Mouse (Mus musculus): ENCODE data around the gene Hs6st1.
A peak's percentile ranks its signal among the peaks of the same experiment; 100 is the strongest.
"Not testable (repeated sequence)": the region's sequence is repeated elsewhere in the genome, so short reads cannot be mapped to it uniquely, and the experiment has no call there.

Hs6st1 gene

DNA sequence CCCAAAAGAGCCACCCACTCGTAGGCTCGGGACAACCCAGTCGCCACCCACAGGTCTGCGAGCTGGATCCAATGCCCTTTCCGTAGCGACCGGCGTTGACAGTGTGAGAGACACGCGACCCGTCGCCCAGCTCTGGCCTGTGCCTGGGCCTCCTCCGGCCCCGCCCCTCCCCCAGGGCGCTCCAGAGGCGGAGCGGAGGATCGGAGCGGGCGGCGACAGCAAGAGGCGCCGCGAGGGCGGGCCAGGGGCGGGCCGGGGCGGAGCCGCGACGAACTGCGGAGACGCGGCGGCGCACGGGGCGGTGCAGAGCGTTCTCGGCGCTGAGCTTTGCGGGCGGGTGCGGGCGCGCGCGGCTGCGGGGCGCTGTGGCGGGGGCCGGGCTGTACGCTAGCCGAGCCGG, at the start of gene Hs6st1:
TSS of gene Hs6st1 (plus strand) at position 325 of the 400 bp plus-strand sequence.
- peak; percentile 92 for DNase-seq (ENCODE audit: low read depth)

DNA sequence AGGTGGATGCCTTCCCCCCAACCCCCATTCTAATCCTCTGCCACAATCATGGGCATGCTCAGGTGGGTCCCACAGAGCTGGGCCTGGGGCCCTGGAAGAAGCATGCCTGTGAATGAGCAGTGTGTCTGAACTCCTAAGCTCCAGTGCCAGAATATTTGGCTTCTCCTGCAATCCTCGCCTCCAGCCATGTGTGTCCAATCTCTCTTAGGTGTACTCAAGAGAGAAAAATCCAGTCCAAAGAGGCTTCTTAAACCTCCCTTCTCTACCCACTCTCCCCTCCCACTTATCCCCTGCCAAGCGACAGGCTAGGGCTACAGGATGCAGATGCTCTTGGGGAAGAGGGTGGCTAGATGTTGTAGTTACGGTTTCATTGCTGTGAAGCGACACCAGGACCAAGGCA, 49.6 kb upstream of the Hs6st1 start:
- DNase-seq (ENCODE audit: low read depth): no peak

DNA sequence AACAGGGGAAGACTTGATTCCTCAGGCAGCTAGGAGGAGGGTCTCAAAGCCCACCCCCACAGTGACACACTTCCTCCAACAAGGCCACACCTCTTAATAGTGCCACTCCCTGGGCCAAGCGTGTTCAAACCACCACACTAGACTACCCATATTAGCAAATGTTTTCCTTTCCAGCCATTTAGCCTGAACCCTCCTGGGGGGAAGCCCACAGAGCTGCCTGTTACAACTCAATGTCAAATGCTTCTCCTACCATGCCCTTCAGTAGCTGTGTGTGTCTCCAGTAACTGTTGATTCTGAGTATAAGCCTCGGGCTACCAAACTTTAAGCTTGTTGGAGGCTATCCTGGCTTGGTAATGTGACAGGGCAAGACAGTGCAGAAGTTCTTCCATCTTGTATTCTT, 49.0 kb upstream of the Hs6st1 start:
- no peak for DNase-seq (ENCODE audit: low read depth)

DNA sequence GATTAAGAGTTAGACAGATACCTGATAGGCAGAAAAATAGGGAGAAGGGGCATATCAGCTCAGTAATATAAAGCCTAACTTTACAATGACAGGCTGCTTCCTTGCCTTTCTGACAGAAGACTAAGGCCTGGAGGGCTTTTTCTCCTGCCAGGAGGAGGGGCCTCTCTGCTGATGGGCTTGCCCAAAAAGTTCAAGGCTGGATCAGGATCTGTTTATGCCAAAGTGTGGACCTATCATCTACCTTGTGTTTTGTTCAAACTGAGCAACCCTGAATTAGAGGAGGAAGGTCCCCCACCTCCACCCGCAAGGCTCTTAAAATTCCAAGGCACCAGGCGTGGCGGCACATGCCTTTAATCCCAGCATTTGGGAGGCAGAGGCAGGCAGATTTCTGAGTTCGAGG, 47.9 kb upstream of the Hs6st1 start:
- no peak for DNase-seq (ENCODE audit: low read depth)

DNA sequence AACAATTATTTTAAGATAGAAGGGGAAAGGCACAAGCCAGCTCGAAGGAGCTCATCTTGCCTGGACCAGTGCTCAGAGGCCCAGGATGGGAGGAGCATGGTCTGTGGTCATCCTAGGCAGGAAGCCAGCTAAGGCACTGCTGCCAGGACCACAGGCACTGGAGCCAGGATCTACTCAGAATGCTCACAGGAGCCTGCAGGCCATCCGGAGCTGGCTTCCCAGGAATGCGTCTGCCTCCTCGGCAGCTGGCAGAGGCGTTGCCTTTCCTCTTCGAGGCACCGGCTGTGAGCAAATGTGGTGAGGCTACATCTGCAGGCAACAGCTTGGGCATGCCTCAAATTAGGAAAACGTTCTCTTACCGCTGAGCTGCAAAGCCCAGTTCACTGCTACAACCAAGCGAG, 37.8 kb upstream of the Hs6st1 start:
- DNase-seq (ENCODE audit: low read depth): no peak

DNA sequence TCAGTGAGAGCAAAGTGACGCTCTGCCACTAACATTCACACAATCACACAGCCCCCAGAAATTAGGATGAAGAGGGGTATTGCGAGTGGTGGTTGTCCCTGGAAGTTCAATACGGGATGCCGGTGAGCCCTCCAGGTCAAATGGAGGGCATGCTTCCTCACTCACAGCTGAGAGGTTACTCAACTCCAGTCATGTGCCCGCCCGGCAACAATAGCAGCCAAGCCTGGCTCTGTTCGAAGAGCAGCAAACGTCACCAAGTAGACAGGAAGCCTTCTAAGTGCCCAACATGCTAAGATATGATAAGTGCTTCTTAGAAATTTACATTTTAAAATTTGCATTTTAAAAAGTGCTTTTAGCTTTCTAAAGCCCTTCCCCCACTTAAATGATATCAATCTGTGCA, 29.4 kb upstream of the Hs6st1 start:
- no peak for DNase-seq (ENCODE audit: low read depth)

DNA sequence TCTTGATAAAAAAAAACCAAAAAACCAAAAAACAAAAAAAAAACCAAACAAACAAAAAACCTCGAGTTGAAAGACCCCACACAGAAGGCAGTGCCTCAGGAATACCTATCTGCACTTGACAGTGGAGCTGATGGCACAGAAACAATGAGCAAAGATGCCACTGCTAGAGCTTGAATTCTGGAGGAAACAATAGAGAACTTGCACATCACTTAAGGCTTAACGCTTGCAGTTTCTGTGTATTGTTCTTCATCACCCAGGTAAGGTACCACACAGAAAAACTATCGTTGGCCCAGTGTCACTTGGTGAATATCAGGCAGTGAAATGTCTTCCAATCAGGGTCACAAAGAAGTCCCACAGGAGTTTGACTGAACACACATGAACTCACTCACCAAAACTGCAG, 26.1 kb upstream of the Hs6st1 start:
- no peak for DNase-seq (ENCODE audit: low read depth)

DNA sequence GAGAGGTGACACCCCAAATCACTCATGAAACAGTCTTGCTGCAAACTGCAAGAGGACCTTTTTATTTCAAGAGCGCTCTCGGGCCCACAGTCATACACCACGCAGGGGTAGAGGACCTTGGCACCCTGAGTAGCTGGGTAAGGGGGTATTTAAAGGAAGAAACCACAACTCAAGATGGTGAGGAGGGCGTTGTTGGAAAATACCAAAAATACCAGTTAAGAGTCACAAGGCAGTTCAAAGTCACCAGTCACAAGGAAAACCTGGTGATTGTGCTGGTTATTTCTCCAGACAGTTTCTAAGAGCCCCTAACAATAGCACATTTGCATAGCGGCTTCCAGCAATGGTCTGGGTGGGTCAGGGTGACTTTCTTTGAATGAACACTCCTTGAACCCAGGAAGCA, 24.4 kb upstream of the Hs6st1 start:
- DNase-seq (ENCODE audit: low read depth): not testable (repeated sequence)

DNA sequence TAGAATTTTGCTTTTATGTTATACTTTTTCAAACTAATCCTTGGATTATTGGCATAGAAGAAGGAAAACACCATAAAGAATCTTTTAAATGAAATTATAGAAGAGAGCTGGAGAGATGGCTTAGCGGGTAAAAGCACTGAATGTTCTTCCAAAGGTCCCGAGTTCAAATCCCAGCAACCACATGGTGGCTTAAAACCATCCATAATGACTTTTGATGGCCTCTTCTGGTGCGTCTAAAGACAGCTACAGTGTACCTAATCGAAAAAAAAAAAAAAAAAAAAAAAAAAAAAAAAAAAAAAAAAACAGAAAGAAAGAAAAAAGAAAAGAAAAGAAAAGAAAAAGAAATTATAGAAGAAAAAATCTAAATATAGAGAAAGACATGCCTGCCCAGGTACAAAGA, 23.9 kb upstream of the Hs6st1 start:
- DNase-seq (ENCODE audit: low read depth): no peak

DNA sequence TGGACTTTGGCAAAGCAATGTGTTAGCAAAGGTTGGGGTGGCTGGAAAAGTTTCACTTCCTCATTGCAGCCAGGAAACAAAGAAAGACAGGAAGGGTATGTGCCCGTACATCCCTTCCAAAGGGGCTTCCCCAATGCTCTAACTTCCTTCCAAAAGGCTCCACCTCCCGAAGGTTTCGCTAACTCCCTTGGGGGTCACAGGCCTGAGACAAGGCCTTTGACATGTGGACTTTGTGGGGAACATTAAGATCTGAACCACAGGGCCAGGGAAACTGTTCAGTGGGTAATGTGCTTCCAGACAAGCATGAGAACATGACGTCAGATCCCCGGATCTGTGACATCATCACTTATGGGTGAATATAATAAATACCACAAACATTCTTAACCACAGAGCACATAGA, 15.5 kb upstream of the Hs6st1 start:
- DNase-seq (ENCODE audit: low read depth): no peak

DNA sequence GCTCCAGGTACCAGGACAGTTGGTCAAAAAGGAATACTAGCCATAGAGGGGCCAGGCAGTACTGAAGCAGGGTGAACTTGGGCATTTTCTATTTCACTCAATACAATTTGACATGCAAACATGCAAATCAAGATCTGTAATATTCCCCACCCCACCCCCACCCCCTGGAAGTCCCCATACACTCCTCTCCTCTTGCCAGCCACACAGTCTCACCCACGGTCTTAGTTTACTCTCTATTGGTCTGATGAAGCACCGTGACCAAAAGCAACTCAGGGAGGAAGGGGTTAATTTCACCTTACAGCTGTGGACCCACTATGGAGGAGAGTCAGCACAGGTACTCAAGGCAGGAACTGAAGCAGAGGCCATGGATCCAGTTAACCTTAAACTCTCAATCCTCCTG, 14.6 kb upstream of the Hs6st1 start:
- no peak for DNase-seq (ENCODE audit: low read depth)

DNA sequence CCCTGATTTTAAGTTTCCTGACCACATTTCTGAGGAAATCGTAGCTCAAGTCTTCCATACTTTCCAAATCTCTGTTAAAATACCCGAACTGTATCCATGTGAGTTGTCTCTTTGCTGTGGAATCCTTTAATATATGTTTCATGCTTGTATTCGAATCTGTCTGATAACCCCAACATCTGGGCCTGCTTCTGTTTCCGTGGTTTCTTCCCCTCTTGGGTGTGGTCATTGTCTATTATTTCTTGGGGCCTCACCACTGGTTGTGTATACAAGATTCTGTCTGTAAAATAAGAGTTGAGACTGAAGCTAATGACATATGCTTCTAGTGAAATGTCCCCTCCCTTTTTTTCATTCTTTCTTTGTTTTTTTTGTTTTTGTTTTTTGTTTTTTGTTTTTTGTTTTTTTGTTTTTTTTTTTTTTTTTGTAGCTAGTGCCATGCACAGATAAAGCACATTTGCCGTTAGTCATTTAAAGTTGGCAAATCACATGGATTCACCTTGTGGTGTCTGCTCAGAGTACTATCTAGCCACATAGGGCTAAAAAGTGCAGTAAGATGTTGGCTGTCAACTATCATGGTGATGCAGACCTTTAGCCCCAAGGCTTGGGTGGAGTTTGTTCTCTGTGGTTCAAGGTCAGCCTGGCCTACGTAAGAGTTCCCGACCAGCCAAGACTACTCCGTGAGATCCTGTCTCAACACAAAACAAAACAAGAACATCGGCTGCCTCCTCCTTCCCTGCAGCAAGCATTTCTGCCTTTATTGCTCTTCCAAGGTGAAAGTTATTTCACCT, 13.8 kb upstream of the Hs6st1 start:
- no peak for DNase-seq (ENCODE audit: low read depth)

DNA sequence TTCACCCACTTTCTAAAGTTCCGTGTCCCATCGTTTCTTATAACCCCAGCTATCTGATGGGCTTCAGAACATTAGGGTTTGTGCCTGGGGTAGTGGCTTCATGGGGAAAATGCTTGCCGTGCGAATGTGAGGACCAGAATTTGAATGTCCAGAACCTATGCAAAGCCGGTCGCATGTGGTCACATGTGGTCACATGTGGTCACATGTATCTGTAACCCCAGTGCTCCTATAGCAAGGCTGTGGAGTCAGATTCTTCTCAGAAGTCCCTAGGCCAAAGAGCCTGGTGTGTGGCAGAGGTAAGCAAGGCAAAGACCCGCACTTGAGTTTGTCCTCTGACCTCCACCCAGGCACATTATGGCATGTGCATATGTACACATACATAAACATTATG, 13.2 kb upstream of the Hs6st1 start:
- DNase-seq (ENCODE audit: low read depth): no peak

DNA sequence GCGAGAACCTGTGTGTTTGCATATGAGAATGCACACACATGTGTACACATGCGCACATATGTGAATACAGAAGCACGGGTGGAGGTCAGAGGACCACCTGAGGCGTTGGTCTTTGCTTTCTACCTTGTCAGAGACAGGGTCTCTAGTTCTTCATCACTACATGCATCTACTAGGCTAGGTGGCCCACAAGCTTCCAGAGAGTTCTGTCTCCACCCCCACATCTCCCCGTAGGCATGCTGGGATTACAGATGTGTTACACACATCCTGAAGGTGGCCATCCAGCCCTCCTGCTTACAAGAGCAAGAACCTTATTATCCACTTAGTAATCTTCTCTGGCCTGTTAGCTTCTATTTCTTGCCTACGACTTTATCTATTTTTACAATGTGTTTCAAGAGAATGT, 8.8 kb upstream of the Hs6st1 start:
- no peak for DNase-seq (ENCODE audit: low read depth)

DNA sequence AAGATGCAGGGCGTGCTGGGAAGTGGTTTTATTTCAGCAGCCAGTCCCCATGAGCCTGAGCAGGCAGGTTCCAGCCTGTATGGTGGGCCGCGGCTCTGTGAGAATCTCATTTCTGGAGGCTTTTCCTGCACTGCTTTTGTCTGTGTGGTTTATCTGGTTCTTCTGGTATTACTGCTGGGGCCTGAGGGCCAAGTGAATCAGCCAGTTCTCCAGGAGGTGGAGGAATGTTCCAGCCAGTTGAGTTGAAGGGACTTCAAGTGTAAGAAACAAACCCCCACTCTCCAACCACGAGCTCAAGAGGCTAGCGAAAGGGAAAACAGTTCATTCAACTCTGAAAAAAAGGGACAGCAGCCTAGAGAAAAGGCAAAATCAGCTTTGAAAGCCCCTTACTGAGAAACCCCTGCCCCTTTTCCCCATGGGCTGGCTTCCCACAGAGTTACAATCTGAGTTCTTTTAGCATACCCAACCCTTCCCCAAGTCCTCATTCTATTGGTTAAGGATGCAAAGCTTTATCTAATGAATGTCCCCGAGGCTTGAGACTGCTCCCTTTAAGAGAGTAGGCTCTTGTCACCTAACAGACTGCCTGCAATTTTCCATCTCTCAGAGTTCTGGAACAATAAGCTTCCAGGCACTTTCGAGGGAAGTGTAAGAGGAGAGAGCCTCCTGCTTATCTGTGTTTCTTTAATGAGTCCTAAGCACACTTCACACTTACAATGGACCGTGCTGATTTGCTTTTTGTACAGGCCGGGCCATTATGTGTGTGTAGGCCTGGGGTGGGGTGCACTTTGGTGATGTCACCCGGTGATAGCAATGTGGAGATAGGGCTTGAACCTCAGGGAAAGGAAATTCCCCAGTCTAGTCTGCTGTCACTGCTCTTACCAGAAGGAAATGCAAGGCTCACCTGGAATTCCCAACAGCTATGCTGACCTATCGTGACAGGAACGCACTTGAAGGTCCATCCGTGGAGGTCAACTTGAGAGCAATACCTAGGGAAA, 7.9 kb upstream of the Hs6st1 start:
- DNase-seq (ENCODE audit: low read depth): no peak

DNA sequence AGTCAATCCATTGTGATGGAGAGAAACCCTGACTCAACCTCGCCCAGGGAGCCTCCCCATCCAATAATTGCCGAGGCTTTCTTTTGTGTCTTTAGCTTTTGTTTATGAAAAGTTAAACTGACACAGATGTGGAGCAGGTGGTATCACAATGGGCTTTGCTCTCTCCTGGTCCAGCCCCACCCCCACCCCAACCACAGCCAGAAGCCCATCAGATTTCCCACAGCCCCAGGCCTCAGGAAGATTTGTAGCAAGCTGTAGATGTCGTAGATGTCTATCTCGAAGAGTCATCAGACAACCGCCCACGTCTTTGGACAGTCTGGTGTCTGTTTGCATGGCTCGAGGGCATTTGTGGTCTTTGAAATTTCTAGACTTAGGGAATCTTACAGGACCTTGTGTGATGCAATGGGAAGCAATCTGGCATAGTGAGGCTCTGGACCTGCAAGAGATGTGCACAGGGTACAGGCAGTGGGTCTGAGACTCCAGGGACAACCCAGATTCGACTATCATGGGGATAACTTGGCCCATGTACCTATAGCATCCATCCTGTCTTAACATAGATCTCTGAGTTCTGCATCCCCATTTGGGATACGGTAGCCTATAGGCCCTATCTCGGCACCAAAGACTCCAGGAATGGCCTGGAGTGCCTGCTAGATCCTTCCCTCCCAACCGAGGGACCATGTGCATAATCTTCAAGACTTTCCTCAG, 6.8 kb upstream of the Hs6st1 start:
- DNase-seq (ENCODE audit: low read depth): no peak

DNA sequence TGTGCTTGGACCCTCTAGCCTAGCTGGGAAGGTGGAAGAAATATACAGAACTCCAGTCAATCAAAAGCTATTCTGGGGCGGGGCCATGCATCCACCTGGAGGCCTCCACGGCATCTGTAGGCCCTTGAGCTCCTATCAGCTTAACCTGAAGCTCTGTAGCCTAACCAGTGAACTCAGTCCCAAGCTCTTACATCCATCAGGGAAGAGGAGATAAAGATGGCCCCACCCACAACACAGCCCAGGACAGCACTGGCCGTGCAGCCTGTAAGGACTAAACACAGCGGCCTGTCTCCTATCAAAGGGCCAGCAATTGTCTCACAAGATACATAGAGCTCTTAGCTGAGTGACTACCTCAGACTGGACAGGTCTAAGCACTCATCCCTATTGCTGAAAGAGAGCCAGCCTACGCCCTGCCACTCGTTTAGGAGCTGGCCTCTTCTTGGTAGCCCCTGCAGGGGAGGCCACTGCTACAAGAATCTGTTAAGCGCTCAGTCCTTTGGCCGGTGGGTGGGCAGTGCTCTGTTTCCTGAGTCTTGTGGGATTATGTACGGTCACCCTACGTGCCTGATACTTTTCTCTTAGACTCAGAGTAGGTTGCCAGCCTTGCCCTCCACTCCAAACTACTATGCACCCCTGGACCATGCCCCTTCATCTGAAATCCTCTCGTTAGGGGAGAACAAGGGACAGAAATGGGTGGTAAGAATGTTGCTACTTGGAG, 6.0 kb upstream of the Hs6st1 start:
- no peak for DNase-seq (ENCODE audit: low read depth)

DNA sequence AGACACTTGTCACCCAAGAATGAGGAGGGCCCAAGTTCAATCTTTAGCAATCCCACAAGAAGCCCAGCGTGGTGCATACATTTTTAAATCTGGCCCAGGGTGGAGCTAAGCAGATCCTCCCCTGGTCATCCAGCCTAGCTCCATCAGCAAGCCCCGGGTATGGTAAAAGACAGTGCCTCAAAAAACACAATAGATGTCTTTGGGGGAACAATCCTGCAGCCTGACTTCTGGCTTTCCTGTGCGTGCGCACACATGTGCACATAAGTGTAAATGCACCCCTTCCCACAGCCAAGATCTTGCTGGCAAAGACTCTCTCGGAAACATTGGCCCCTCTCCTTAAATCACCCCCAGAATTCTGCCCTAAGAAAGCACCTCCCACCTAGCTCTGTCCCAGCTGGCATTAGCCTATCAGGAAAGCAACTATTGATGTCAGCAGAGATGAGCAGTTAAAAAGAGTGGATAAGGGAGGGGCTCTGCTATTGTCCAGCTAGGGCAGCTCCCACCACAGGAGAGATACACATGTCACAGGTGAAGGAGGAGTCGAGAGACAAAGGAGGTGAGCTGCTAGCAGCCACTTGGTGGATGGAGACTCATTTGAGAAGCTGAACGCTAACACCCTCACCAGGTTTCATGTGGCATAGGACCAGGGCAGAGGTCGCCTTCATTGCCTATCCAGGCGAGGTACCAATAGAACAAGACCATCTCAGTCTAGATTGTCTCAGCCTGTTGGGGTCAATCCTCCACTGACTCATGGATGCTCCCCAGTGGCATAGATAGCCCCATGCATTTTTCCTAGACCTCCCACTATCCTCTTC, 5.2 kb upstream of the Hs6st1 start:
- DNase-seq (ENCODE audit: low read depth): no peak

DNA sequence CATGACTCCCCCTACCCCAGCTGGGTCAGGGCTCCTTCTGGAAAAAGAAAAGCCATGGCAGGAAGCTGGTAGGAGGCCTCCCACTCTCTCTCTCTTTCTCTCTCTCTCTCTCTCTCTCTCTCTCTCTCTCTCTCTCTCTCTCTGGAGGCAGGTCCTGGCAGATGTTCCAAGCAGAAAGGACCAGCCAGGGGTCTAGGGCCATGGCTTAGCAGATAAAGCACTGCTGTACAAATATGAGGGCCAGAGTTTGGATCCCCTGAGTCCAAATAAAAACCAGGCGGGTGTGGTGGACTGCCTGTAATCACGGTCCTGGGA, 4.6 kb upstream of the Hs6st1 start:
- no peak for DNase-seq (ENCODE audit: low read depth)

DNA sequence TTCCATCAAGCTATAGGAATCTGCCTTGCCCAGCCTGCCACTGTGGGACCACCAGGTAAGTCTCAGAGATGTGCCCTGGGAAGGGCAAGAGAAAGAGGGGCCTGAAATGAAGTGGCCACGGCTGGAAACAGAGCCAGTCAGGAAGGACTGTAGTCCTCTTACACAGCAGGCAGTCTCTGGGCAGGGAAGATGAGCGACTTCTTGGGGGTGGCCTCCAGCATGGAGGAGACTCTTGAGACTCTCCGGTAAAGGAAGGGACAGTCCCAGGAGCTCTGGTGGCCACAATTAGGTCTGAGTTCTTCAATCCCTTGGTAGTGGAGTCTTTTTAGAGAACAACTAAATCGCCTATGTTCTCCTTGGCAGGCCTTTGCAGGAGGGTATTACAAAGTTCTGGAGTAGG, 4.0 kb upstream of the Hs6st1 start:
- DNase-seq (ENCODE audit: low read depth): no peak

All from naive thymus-derived CD4-positive, alpha-beta T cell, adult 2 months (primary cell).